Mouse (Mus musculus) urinary bladder, postnatal 4 days (tissue): ENCODE results near the gene Gm5737.

Source experiments
- DNase-seq, 2 experiments: peaks; one replicate each; pipeline ENCODE4 v3.0.0; 2021 to 2022; ENCODE audit warnings: low spot score in 2 of 2

Gene Gm5737

DNA sequence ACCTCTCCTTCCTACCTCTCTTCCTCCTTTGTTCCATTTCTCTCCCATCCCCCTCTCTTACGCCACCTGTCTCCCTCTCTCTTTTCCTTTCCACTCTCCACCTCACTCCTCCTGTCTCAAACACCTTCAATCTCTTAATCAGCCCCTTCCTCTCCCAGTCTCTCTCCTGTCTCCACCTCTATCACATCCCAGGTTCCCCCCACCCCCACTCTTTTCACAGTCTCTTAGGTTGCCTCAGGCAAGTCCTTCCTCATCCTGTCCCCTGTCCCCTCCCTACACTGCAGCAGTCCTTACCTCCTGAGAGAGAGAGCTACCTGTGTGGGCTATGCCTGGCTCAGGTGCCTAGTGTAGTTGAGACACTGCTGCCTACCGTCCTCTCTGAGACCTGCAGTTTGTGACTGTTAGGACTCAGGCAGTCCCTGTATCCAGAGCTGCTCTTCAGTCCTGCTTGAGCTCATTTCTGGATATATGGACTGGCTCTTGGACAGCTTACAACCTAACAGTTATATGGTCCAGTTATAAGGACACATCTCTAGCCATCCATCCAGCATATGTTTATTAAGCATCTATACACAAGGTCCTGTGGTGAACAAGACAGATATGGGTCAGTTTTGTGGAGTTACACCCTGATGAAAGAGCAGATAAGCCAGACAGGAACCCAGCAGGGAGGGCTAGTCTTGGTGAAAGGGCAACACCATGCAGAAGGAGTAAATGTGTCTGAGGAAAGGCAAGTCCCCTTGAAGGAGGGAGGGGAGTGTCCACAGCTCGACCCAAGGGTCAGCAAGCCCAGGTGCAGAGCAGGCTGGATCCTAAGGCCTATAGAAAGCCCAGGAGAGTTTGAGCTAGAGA is 63.6 kb downstream of the Gm5737 start:
- no peak for DNase-seq

- DNase-seq: no peak
Observed at GRCm38 (mm10) chr7:120878271-120878670, 66.1 kb downstream of the Gm5737 start.

GRCm38 (mm10) chr7:120879972-120880371 is 67.8 kb downstream of the Gm5737 start:
- DNase-seq: no peak

GRCm38 (mm10) chr7:120880770-120881169 is 68.6 kb downstream of the Gm5737 start:
- no peak for DNase-seq
